Mouse (Mus musculus): ENCODE measurements around the gene Grip2.

GRCm38 (mm10) chr6:91718603-91719002 lies 108.4 kb downstream of the Grip2 start:
- no peak for TF ChIP-seq CTCF (IDR thresholded peaks at IDR 0.05; ENCODE audit: low read depth, low read length)
- TF ChIP-seq POLR2A (IDR thresholded peaks at IDR 0.05; ENCODE audit: borderline replicate concordance, low read depth, low read length) = no peak

All from bone marrow macrophage, adult 2 months (primary cell).